ENCODE assay signal across 8 mouse cellular contexts in genomic region chr14:124676506-124677177, GRCm38 (mm10). TPM values are rescaled to one million over a fixed set of nuclear protein-coding genes. Genes with fewer than 3 reads are reported as not detected.
DNase-seq lines count a peak whose midpoint lies in the region; ATAC-seq and TF ChIP-seq lines count a peak whose summit lies in the region.

Gene Fgf14 (minus strand): TSS chr14:124677127.

- no peak for DNase-seq in gastrocnemius, adult 2 months
- no peak for DNase-seq in gastrocnemius, postnatal 25 days
- DNase-seq in brain, adult 2 months (ENCODE audit: low read depth, low spot score) = peak; percentile 43
- no peak for DNase-seq in heart, postnatal 0 days (ENCODE audit: low spot score)
- DNase-seq in limb, embryonic 14.5 days (ENCODE audit: low spot score) = no peak
- DNase-seq in T-cell, adult 2 months (ENCODE audit: low spot score) = no peak
- no peak for DNase-seq in adrenal gland, postnatal 14 days
- DNase-seq in adrenal gland, adult 2 months = no peak

- H3K4me2 ChIP-seq in heart, postnatal 0 days (ENCODE audit: low read depth, low read length) = peak within 1 kb of the TSS; percentile 74
- peak within 1 kb of the TSS; percentile 55 for H3K4me2 ChIP-seq in limb, embryonic 14.5 days (replicated peaks; ENCODE audit: low read depth, low read length, severe bottlenecking)

- H3K4me3 ChIP-seq in gastrocnemius, adult 2 months = peak within 1 kb of the TSS; percentile 19; the same call in 1 of the 2 replicates
- peak within 1 kb of the TSS; percentile 51 for H3K4me3 ChIP-seq in heart, postnatal 0 days (ENCODE audit: low read depth, low read length)
- H3K4me3 ChIP-seq in limb, embryonic 14.5 days (replicated peaks; ENCODE audit: low read length) = peak within 1 kb of the TSS; percentile 29

- H3K36me3 ChIP-seq in heart, postnatal 0 days (replicated peaks; ENCODE audit: control insufficient read depth, insufficient read depth, low read length) = no peaks in the 10 kb centered on the region
- H3K36me3 ChIP-seq in limb, embryonic 14.5 days (ENCODE audit: control insufficient read depth, insufficient read depth, low read length) = no peaks in the 10 kb centered on the region

- no peak for TF ChIP-seq EP300 in heart, postnatal 0 days (IDR thresholded peaks at IDR 0.05; ENCODE audit: low read depth)

- H3K4me1 ChIP-seq in heart, postnatal 0 days (ENCODE audit: control insufficient read depth, insufficient read depth) = no peaks in the 10 kb centered on the region; the same call in 1 of the 2 replicates
- H3K4me1 ChIP-seq in limb, embryonic 14.5 days (ENCODE audit: control insufficient read depth, insufficient read depth, low read length) = no peaks in the 10 kb centered on the region

- H3K9me3 ChIP-seq in heart, postnatal 0 days (replicated peaks; ENCODE audit: control insufficient read depth, low read length) = no peaks in the 10 kb centered on the region
- no peaks in the 10 kb centered on the region for H3K9me3 ChIP-seq in limb, embryonic 14.5 days (ENCODE audit: control insufficient read depth, low read length)

- 23% methylated on average over 12 of the region's 12 CpGs for WGBS in heart, postnatal 0 days
- WGBS in limb, embryonic 14.5 days = 24% methylated on average over 12 of the region's 12 CpGs

- intact Hi-C loops in gastrocnemius, adult 2 months (cut with DNase I) = no loop called here

- TF ChIP-seq CTCF in gastrocnemius, adult 2 months (IDR thresholded peaks at IDR 0.05) = no peak
- no peak for TF ChIP-seq CTCF in heart, postnatal 0 days (IDR thresholded peaks at IDR 0.05; ENCODE audit: low read depth)

- TF ChIP-seq POLR2A in limb, embryonic 14.5 days (IDR thresholded peaks at IDR 0.05; ENCODE audit: borderline replicate concordance, extremely low read depth, insufficient read depth, insufficient read length) = no peak

- H3K9ac ChIP-seq in heart, postnatal 0 days (replicated peaks; ENCODE audit: low read depth, low read length) = peak within 1 kb of the TSS; percentile 20; the same call in 1 of the 2 replicates
- peak within 1 kb of the TSS; percentile 12 for H3K9ac ChIP-seq in limb, embryonic 14.5 days (ENCODE audit: low read depth, low read length, severe bottlenecking)

- ATAC-seq in heart, postnatal 0 days (ENCODE audit: insufficient read depth, low read depth) = no peak
- ATAC-seq in limb, embryonic 14.5 days (ENCODE audit: low FRiP score, low read depth) = no peak

- H3K27ac ChIP-seq in gastrocnemius, adult 2 months = no peak within 1 kb of the TSS
- no peak within 1 kb of the TSS for H3K27ac ChIP-seq in heart, postnatal 0 days (ENCODE audit: low read depth)
- H3K27ac ChIP-seq in limb, embryonic 14.5 days (replicated peaks; ENCODE audit: low read depth, low read length) = no peak within 1 kb of the TSS

- no peaks in the 10 kb centered on the region for H3K27me3 ChIP-seq in heart, postnatal 0 days (ENCODE audit: control insufficient read depth, insufficient read depth, low read length)
- H3K27me3 ChIP-seq in limb, embryonic 14.5 days (ENCODE audit: control insufficient read depth, insufficient read depth, low read length) = peaks cover 16% of the 10 kb centered on the region

RNA-seq across cellular contexts. Expression of gene Fgf14, which starts in this region (rescaled TPM):
- not detected for total RNA-seq in gastrocnemius, adult 2 months (2021)
- total RNA-seq in gastrocnemius, postnatal 25 days (2021) = not detected
- 0.08 and 0.81 TPM in 2 replicates for total RNA-seq in heart, postnatal 0 days (2014; rRNA removed; ENCODE audit: low replicate concordance)
- 1.6 and 1.9 TPM in 2 replicates for polyA plus RNA-seq in heart, postnatal 0 days (2015; fragmentation: Nextera tagmentation; extraction: Ambion mirVana)
- polyA plus RNA-seq in limb, embryonic 14.5 days (2012; rRNA removed) = 0.18 and 0.29 TPM in 2 replicates
- polyA plus RNA-seq in limb, embryonic 14.5 days (2014; fragmentation: Nextera tagmentation; extraction: Ambion mirVana) = 0.73 and 0.91 TPM in 2 replicates
- 0.85 and 1.6 TPM in 2 replicates for total RNA-seq in adrenal gland, postnatal 14 days (2021)
- 1 to 10 TPM; 1.0 to 1.1 TPM for total RNA-seq in adrenal gland, adult 2 months (2021)
- 0.17 and 0.28 TPM in 2 replicates for polyA plus RNA-seq in adrenal gland, adult 2 months (2012; rRNA removed)
